Mouse (Mus musculus) heart, postnatal 0 days (tissue): ENCODE measurements at regions not wholly inside any gene's neighbourhood (a gene's known extent, or its start where the extent isn't known, plus 50 kb on each side); places are given as distances from the start of the nearest gene placed in this dataset.

ENCODE experiments used
- ATAC-seq: fragments of 200-750 bp; cut with Nextera tagmentation; 2 replicates; pipeline ENCODE4 v1.8.0; 2017; ENCODE audit warnings: low read depth, moderate number of reproducible peaks, moderate library complexity; ENCODE audit not compliant: insufficient read depth
- DNase-seq: peaks from one replicate; pipeline ENCODE4 v3.0.0-alpha.2; 2016; ENCODE audit warnings: low spot score
- H3K27ac ChIP-seq: fragments of 300-500 bp; sonication (generic); 2 replicates; pipeline ENCODE4 v1.5.1; 2014; ENCODE audit warnings: low read depth, mild to moderate bottlenecking
- H3K27me3 ChIP-seq: fragments of 300-500 bp; sonication (generic); 2 replicates; pipeline ENCODE4 v1.6.1; 2014; ENCODE audit warnings: low read length, mixed read lengths; ENCODE audit not compliant: control insufficient read depth, insufficient read depth
- H3K36me3 ChIP-seq: fragments of 300-500 bp; sonication (generic); replicated peaks from 2 replicates; pipeline ENCODE4 v1.6.1; 2014; ENCODE audit warnings: low read length, mixed read lengths; ENCODE audit not compliant: control insufficient read depth, insufficient read depth
- H3K4me1 ChIP-seq: fragments of 300-500 bp; sonication (generic); 2 replicates; pipeline ENCODE4 v1.6.1; 2014; ENCODE audit warnings: antibody characterized with exemption; ENCODE audit not compliant: control insufficient read depth, insufficient read depth
- H3K4me2 ChIP-seq: fragments of 300-500 bp; sonication (generic); 2 replicates; pipeline ENCODE4 v1.6.1; 2014; ENCODE audit warnings: low read depth, mild to moderate bottlenecking, low read length, moderate library complexity
- H3K4me3 ChIP-seq: fragments of 300-500 bp; sonication (generic); 2 replicates; pipeline ENCODE4 v1.5.1; 2014; ENCODE audit warnings: low read depth, low read length
- H3K9ac ChIP-seq: fragments of 300-500 bp; sonication (generic); replicated peaks from 2 replicates; pipeline ENCODE4 v1.6.1; 2014; ENCODE audit warnings: low read depth, low read length, mixed read lengths
- H3K9me3 ChIP-seq: fragments of 300-500 bp; sonication (generic); replicated peaks from 2 replicates; pipeline ENCODE4 v1.6.1; 2016; ENCODE audit warnings: low read length; ENCODE audit not compliant: control insufficient read depth
- CTCF ChIP-seq: IDR thresholded peaks from 2 replicates; pipeline ENCODE4 v1.5.1; 2016; ENCODE audit warnings: antibody characterized with exemption, control low read depth, low read depth
- EP300 ChIP-seq: IDR thresholded peaks from 2 replicates; pipeline ENCODE4 v1.6.1; 2016; ENCODE audit warnings: antibody characterized with exemption, low read depth
- WGBS: fragments of 180-500 bp; shearing (Covaris S2); extraction: QIAGEN DNeasy Blood & Tissue Kit; methylation state at CpG from one replicate; pipeline ENCODE4 v1.1.7; 2014; 5-methylcytosine and 5-hydroxymethylcytosine counted together

DNA sequence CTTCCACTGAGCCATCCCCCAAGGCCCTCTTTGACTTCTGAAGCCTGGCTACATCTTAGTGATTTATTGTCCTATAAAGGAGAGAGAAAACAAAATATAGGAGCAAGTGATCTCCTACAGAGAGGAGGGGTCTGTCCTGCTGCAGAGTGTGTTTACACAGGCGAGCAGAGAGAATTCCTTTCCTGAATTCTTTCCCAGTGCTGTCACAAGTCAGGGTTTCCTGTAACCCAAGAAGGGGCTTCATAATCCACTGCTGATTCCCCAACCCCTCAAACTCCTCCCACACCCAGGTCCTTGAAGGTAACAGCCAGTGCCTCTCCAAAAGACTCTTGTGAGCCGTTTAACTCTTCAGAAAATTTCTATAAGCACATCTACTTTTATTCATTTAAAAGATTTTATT lies 66.8 kb upstream of the Tpm1 start:
- ATAC-seq (no peak; the same call in 1 of the 2 replicates), DNase-seq (peak; percentile 50)
- no peak for TF ChIP-seq CTCF
- TF ChIP-seq EP300: no peak
- H3K4me1 ChIP-seq: peaks cover 4% of the 10 kb centered on the region
- no peak overlapping the region for H3K4me3 ChIP-seq
- H3K36me3 ChIP-seq: no peaks in the 10 kb centered on the region
- no peaks in the 10 kb centered on the region for H3K9me3 ChIP-seq
- 27% methylated on average over 2 of the region's 2 CpGs for WGBS
- H3K9ac ChIP-seq: no peak overlapping the region
- H3K27me3 ChIP-seq: no peaks in the 10 kb centered on the region
- H3K27ac ChIP-seq: no peak overlapping the region
- no peak overlapping the region for H3K4me2 ChIP-seq

- TF ChIP-seq CTCF: no peak; the same call in 1 of the 2 replicates
- TF ChIP-seq EP300: no peak
- Histone ChIP-seq H3K4me2 (no peak overlapping the region), H3K27ac (no peak overlapping the region), H3K36me3 (no peaks in the 10 kb centered on the region), H3K9me3 (no peaks in the 10 kb centered on the region), H3K4me1 (peaks cover 2% of the 10 kb centered on the region), H3K9ac (no peak overlapping the region), H3K27me3 (no peaks in the 10 kb centered on the region), H3K4me3 (no peak overlapping the region)
- DNase-seq (no peak), ATAC-seq (no peak)
- WGBS: 60% methylated on average over 5 of the region's 5 CpGs
Measured at GRCm38 (mm10) chr9:67114099-67114498, 64.9 kb upstream of the Tpm1 start.

DNA sequence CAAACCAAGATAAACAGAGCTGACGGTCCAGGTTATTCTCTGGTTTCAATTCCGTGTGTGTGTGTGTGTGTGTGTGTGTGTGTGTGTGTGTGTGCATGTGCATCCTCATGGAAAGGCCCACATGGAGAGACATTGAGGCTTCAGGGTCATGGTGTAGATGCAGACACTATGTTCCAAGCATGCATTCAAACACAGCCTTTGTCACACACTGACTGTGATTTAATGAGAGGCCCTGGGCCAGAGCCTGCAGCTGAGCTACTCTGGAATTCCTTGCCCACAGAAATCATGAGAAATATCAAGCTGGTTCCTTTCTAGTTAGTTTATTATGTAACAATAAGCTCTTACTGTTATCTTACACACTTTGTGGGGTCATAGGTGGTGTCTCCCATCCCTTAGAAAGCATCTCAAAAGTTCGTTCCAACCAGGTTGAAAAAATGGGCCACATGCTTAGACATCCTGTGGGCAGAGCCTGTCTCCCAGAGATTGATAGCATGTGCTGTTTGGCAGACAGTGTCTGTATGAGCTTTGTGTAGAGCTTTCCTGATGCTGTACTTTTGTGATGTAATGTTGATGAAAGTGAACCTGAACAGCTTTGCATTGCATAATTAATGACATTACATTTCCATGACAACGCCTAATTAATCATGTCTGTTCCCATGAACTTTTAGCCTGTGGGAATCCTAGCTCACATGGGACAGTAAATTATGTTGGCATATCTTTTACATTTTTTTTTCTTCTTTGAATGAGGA lies 62.8 kb upstream of the Tpm1 start:
- Histone ChIP-seq H3K27me3 (no peaks in the 10 kb centered on the region), H3K4me3 (no peak overlapping the region), H3K9ac (no peak overlapping the region), H3K9me3 (no peaks in the 10 kb centered on the region), H3K27ac (no peak overlapping the region), H3K4me1 (no peaks in the 10 kb centered on the region), H3K4me2 (no peak overlapping the region), H3K36me3 (no peaks in the 10 kb centered on the region)
- TF ChIP-seq CTCF: no peak
- TF ChIP-seq EP300: no peak
- DNase-seq (no peak), ATAC-seq (no peak)
- 83% methylated on average over 4 of the region's 4 CpGs for WGBS

GRCm38 (mm10) chr9:67107938-67108337 lies 58.7 kb upstream of the Tpm1 start:
- DNase-seq (no peak), ATAC-seq (no peak)
- 42% methylated on average over 3 of the region's 3 CpGs for WGBS
- H3K9me3 ChIP-seq: no peaks in the 10 kb centered on the region
- H3K4me1 ChIP-seq: peaks cover 18% of the 10 kb centered on the region
- no peak overlapping the region for H3K27ac ChIP-seq
- H3K4me3 ChIP-seq: no peak overlapping the region
- H3K4me2 ChIP-seq: no peak overlapping the region
- no peak for TF ChIP-seq CTCF
- TF ChIP-seq EP300: no peak
- H3K27me3 ChIP-seq: no peaks in the 10 kb centered on the region
- no peak overlapping the region for H3K9ac ChIP-seq
- no peaks in the 10 kb centered on the region for H3K36me3 ChIP-seq

DNA sequence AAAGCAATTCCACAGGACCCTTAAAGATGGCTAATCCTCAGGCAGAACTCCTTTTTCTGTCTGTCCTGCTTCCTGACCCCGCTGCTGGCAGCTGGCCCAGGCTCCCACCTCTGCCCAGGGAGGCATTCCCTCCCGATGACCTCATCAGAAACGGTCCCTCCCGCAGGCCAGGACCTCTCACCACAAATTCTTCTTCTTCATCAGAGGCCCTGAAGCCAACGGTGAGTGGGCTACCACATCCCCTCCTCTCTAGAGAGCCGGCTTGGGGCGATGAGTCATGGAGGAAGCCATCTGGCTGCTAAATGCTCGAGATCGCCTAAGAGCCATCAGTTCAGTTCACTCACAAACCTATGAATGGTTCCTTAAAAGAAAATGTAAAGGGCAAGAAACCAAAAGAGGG lies 56.7 kb upstream of the Tpm1 start:
- Histone ChIP-seq H3K9ac (0 out of 2 replicates have a peak overlapping the region, but pooled peaks have one; percentile 11), H3K4me1 (peaks cover 23% of the 10 kb centered on the region), H3K9me3 (no peaks in the 10 kb centered on the region), H3K4me2 (no peak overlapping the region), H3K27me3 (no peaks in the 10 kb centered on the region), H3K36me3 (no peaks in the 10 kb centered on the region), H3K27ac (peak overlapping the region; percentile 25; the same call in 1 of the 2 replicates), H3K4me3 (no peak overlapping the region)
- WGBS: 3% methylated on average over 9 of the region's 9 CpGs
- DNase-seq (peak; percentile 65), ATAC-seq (peak; percentile 69; the same call in 1 of the 2 replicates)
- TF ChIP-seq CTCF (no peak), EP300 (no peak)

DNA sequence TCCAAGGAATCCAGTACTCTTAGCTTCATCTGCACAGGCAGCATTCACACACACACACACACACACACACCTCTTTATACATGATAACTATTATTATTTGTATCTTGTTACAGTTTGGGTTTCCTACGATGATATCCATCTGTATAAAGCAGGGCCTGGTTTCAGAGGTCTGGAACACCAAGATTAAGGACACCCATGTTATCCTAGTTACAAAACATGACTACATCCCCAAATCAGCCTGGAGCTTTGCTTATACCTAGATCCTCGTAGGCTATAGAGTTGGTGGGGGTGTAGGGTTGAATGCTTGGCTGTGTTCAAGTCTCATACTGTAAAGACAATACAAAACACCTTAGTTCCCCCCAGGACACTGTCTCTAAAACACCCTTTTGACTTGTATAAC lies 56.0 kb upstream of the Tpm1 start:
- Histone ChIP-seq H3K4me2 (no peak overlapping the region), H3K36me3 (no peaks in the 10 kb centered on the region), H3K4me1 (peaks cover 23% of the 10 kb centered on the region), H3K27ac (peak overlapping the region; percentile 25; the same call in 1 of the 2 replicates), H3K9me3 (no peaks in the 10 kb centered on the region), H3K4me3 (no peak overlapping the region), H3K9ac (no peak overlapping the region), H3K27me3 (no peaks in the 10 kb centered on the region)
- DNase-seq (no peak), ATAC-seq (no peak)
- WGBS: 70% methylated on average over 2 of the region's 2 CpGs
- TF ChIP-seq EP300 (no peak), CTCF (no peak)
